Mouse (Mus musculus): ENCODE measurements around the gene Cse1l.

Cse1l gene

GRCm38 (mm10) chr2:166903719-166904282, 2.0 kb upstream of the Cse1l start:
- DNase-seq: no peak

DNA sequence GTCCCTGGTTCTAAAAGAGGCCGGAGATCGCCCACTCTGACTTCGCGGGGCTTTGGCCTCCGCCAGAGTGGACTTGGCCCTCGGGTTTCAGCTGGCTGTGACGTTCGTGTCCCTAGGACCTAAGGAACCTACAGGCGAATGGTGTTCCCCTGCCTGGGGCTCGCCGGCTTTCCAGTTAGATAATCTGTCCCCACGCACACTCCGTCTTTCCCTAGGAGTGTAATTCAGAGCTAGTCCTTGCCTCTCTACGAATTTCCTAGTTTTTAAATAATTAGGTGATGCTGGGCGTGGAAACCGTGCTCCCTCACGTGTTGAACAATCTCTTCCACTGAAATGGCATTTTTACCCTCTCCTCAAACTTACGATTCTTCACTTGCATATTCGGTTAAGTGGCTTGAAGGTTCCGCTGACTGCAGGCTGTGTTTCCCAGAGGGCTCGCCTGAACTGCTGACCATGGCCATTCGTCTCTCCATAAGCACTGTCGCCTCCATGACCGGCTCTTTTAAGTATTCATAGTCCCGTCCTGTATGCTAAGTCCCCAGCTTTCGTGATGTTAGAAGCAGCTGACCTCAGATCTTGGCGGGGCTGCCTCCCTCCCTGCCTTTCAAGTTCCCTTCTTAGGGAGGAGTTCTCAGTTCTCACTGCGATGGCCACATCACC, 813 bp downstream of the Cse1l start:
- DNase-seq: peak; percentile 13

DNA sequence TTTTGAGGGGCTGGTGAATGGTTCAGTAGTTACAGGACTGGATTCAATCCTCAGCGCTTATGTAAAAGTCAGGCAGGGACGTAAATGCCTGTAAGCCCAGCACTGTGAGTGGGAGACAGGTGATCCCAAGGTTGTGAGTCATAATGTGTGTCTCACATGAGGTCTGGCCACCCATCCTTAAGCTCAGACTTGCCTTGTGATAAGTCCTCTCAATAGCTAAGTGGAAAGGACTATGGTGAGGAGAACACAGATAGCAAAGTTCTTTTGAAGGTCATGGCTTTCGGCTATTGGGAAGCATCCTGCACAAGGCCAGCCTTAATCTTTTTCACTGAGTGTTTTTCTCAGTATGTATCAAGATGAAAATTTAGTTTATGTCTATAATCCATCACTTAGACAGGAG, 3.9 kb downstream of the Cse1l start:
- DNase-seq: no peak

GRCm38 (mm10) chr2:166910536-166910935, 4.7 kb downstream of the Cse1l start:
- DNase-seq: no peak

- DNase-seq: no peak
These were observed 18.1 kb downstream of the Cse1l start for GRCm38 (mm10) chr2:166923971-166924370.

- no peak for DNase-seq
These were observed 28.1 kb downstream of the Cse1l start for GRCm38 (mm10) chr2:166933943-166934342.

DNA sequence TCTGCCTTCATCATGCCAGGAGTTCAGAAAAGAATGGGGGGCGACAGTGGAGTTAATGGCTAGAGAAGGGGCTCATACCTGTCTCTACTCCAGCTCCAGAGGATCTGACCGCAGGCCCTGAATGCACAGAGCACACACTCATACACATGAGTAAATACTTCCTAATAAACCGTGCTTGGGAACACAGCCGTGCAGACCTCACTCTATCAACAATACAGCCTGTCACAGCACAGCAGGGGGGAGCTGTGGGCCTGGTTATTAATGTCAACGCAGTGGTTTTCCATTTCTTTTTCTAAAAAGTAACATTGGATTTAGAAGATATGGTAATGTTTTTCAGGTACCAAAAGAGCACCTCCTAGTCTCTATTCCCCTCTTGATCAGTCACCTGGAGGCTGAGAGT, 28.6 kb downstream of the Cse1l start:
- DNase-seq: no peak

DNA sequence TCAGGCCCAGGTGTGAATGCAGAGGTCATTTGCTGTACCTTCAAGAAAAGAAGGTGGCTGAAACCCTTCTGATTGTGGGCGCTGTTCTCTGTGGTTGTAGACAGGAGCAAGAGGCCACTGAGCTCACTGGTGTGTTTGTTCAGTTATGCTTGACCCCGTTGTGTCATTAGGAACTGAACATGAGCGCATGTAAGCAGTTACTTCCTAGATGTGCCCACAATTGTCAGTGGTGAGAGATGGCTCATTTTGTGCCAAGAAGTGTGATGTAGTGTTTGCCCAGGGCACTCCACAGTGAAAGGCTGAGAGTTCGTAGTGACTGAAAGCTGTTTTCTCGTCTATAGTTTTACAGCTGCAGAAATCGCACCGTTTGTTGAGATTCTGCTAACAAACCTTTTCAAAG, 29.7 kb downstream of the Cse1l start:
- DNase-seq: no peak

GRCm38 (mm10) chr2:166936166-166936565, 30.3 kb downstream of the Cse1l start:
- no peak for DNase-seq

- DNase-seq: no peak
These were observed 37.3 kb downstream of the Cse1l start for GRCm38 (mm10) chr2:166943146-166943545.

GRCm38 (mm10) chr2:166944346-166944745, 38.5 kb downstream of the Cse1l start:
- DNase-seq: no peak

GRCm38 (mm10) chr2:166945456-166945855, 39.6 kb downstream of the Cse1l start:
- DNase-seq: peak; percentile 41

GRCm38 (mm10) chr2:166948246-166948645, 42.4 kb downstream of the Cse1l start:
- no peak for DNase-seq

DNA sequence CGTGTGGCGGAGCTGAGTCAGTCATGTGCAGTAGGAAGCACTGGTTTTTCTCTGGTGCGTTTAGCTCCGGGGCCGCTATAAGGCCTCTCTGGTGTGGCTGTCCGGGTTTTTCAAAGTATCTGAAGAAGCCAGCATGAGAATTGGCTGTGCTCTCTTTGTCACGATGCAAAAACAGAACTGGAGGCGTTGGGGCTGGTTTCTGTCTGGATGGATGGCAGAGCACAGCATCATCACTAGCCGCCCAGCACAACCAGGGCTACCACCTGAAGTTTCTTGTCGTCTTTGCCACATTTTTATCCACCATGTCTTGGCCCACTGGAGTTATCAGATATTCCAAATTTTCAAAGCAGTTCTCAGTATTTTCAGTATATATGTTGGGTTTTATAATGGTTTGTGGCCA, 43.1 kb downstream of the Cse1l start:
- DNase-seq: no peak

- no peak for DNase-seq
These were observed 45.2 kb downstream of the Cse1l start for GRCm38 (mm10) chr2:166950853-166951648.

GRCm38 (mm10) chr2:166952151-166952550, 46.3 kb downstream of the Cse1l start:
- DNase-seq: no peak

- DNase-seq: peak; percentile 50
These were observed 51.0 kb downstream of the Cse1l start for GRCm38 (mm10) chr2:166956805-166957204.

DNA sequence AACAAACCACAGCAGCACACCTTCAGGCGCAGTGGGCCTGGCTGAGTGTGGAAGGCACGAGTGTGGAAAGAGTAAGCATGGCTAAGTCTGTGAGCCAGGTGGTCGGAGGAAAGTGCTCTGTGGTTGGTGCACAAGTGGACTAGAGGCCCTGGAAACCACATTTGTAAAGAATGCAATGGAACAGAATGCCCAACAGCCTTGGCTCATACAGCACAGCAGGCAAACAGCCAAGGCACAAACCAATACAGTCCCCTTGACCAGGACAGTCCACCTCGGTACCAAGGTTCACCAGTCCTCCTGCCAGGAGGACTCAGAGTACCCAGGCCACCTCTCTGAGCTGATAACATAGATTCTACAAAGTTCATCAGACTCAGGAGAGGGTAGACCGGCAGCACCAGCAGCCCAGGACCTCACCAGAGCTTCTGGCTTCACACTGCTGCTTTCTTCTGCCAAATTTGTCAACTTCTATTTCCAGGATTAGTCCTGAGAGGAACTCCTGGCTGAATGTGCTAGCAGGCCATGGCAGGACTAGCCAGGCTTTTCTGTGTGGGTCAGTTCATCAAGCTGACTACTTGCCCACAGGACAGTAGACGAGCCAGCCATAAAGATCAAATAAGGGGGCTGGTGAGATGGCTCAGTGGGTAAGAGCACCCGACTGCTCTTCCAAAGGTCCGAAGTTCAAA, 54.9 kb downstream of the Cse1l start:
- DNase-seq: no peak

DNA sequence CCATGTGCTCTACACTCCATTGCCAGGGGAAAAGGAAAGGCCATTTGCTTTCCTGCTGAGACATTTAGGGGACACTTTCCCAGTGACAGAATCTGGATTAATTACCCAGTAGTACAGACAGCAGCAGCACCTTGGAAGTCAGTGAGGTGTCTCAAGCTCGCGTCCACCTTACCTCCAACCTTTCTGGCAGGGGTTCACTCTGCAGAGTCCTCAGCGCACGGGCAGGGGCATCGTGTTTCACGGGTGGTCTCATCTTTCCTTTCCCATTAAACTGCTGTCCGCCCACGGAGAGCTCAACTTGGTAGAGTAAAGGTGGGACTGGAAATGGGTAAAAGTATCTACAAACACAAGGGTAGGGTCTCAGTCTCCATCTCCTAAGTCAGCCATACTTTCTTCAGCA, 57.4 kb downstream of the Cse1l start:
- no peak for DNase-seq

DNA sequence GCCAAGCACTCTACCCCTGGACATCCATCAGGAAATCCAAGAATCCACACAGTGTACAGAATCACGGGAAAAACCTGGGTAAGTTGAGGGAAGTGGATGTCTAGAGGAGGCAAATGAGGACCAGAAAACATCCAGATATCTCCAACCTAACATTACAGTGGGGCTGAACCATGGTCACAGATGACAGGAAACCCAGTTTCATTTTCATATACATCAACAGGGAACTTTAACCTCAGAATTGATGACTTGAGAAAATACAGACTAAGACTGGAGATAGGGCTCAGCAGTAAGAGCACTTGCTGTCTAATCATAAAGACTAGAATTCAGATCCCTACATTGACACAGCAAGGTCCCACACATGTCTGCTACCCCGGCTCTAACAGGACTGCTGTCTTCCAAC, 58.9 kb downstream of the Cse1l start:
- DNase-seq: no peak

- DNase-seq: no peak
These were observed 67.3 kb downstream of the Cse1l start for GRCm38 (mm10) chr2:166973153-166973552.

DNA sequence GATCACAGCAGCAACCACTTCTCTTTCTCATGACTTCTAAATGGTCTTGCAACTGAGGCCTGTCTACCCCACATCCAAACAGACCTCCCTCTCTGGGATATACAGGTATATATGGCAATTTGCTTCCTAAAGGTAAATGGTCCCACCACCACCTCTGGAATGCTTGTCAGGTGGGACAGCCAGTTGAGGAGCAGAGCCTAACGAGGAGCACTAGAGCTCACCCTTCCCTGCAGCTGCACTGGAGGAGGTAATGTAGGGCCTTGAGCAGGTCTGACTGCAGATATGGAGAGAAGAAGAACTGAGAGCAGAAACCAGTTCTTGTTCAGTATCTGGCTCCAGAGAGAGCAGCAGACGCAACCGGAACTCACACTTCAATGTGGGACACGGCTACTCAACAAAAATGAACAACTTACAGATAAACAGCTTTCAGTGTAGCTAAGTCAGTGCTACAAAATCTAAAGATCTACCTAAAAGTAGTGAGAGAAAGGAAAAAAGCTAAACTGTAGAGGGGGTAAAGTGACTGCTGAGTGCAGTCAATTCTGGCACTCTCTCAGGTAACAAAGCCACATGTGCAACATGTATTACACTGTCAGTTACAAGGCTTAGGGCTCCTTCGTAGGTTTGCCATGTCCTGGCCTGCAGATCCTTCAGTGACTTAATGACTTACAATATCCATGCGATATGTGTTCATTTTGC, 68.5 kb downstream of the Cse1l start:
- DNase-seq: no peak

DNA sequence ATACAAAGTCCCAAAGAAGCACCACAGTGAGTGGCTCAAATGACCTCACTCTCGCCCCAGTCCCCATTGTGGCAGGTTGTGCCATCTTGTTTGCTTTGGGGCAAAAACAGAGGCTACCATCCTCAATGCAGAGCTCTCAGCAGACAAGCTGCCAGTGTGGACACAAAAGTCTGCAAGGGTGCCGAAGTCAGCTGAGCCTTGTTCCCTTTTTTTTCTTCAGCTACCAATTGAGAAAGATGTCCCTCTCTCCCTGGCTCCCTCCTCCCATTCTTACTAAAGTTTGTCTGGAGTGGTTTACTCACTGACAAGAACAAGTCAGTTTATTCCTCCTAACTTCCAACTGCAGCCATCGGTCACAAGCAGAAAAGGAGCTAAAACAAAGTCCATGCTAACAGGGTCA, 70.5 kb downstream of the Cse1l start:
- no peak for DNase-seq
